Mouse (Mus musculus) lung, postnatal 0 days (tissue): ENCODE results near the gene Magi1. TPM values are rescaled to one million over a fixed set of nuclear protein-coding genes. Genes with fewer than 3 reads are reported as not detected.
A peak's percentile ranks its signal among the peaks of the same experiment; 100 is the strongest.

Experiments used
- ATAC-seq: fragments of 200-750 bp; cut with Nextera tagmentation; 2 replicates; pipeline ENCODE4 v1.8.0; 2017; ENCODE audit warnings: moderate library complexity
- DNase-seq: peaks from one replicate; pipeline ENCODE4 v3.0.0-alpha.2; 2016; ENCODE audit warnings: low spot score
- H3K27ac ChIP-seq: fragments of 300-500 bp; sonication (generic); 2 replicates; pipeline ENCODE4 v1.5.1; 2014; ENCODE audit warnings: antibody characterized with exemption, mild to moderate bottlenecking, low read length, mixed read lengths
- H3K27me3 ChIP-seq: fragments of 300-500 bp; sonication (generic); replicated peaks from 2 replicates; pipeline ENCODE4 v1.6.1; 2014; ENCODE audit warnings: low read length, mixed read lengths; ENCODE audit not compliant: insufficient read depth
- H3K36me3 ChIP-seq: fragments of 300-500 bp; sonication (generic); 2 replicates; pipeline ENCODE4 v1.6.1; 2014; ENCODE audit warnings: low read length, mixed read lengths; ENCODE audit not compliant: insufficient read depth
- H3K4me1 ChIP-seq: fragments of 300-500 bp; sonication (generic); 2 replicates; pipeline ENCODE4 v1.6.1; 2014; ENCODE audit warnings: antibody characterized with exemption, low read depth, low read length, mixed read lengths; ENCODE audit not compliant: insufficient read depth
- H3K4me2 ChIP-seq: fragments of 300-500 bp; sonication (generic); replicated peaks from 2 replicates; pipeline ENCODE4 v1.6.1; 2014; ENCODE audit warnings: low read depth, mild to moderate bottlenecking, low read length, moderate library complexity, mixed read lengths
- H3K4me3 ChIP-seq: fragments of 300-500 bp; sonication (generic); 2 replicates; pipeline ENCODE4 v1.5.1; 2014; ENCODE audit warnings: low read depth, low read length
- H3K9ac ChIP-seq: fragments of 300-500 bp; sonication (generic); replicated peaks from 2 replicates; pipeline ENCODE4 v1.6.1; 2014; ENCODE audit warnings: low read depth, mild to moderate bottlenecking
- H3K9me3 ChIP-seq: fragments of 300-500 bp; sonication (generic); 2 replicates; pipeline ENCODE4 v1.6.1; 2016; ENCODE audit warnings: low read length, mixed read lengths
- CTCF ChIP-seq: IDR thresholded peaks from 2 replicates; pipeline ENCODE4 v1.5.1; 2016; ENCODE audit warnings: antibody characterized with exemption, mild to moderate bottlenecking
- EP300 ChIP-seq: IDR thresholded peaks from 2 replicates; pipeline ENCODE4 v1.6.1; 2016; ENCODE audit warnings: antibody characterized with exemption, mild to moderate bottlenecking, control low read depth
- WGBS: fragments of 180-500 bp; shearing (Covaris S2); extraction: QIAGEN DNeasy Blood & Tissue Kit; methylation state at CpG from one replicate; pipeline ENCODE4 v1.1.7; 2014; 5-methylcytosine and 5-hydroxymethylcytosine counted together
- polyA plus RNA-seq: library from polyadenylated mRNA; unstranded; fragments of >200 nt; fragmentation: Nextera tagmentation; extraction: Ambion mirVana; gene quantifications from 2 replicates; pipeline ENCODE4 v1.2.1, GENCODE M21; 2015

Gene Magi1
- polyA plus RNA-seq, 1 experiment from 2014 or later, result 10.7 TPM

GRCm38 (mm10) chr6:94064832-94065231 lies 218.9 kb downstream of the Magi1 start:
- Histone ChIP-seq H3K36me3 (no peaks in the 10 kb centered on the region), H3K27me3 (no peaks in the 10 kb centered on the region), H3K9ac (no peak overlapping the region), H3K4me2 (no peak overlapping the region), H3K4me1 (no peaks in the 10 kb centered on the region; the same call in 1 of the 2 replicates), H3K4me3 (no peak overlapping the region), H3K9me3 (no peaks in the 10 kb centered on the region), H3K27ac (no peak overlapping the region)
- no peak for DNase-seq
- 37% methylated on average over 4 of the region's 4 CpGs for WGBS
- ATAC-seq, result no peak
- TF ChIP-seq EP300 (no peak), CTCF (no peak)

DNA sequence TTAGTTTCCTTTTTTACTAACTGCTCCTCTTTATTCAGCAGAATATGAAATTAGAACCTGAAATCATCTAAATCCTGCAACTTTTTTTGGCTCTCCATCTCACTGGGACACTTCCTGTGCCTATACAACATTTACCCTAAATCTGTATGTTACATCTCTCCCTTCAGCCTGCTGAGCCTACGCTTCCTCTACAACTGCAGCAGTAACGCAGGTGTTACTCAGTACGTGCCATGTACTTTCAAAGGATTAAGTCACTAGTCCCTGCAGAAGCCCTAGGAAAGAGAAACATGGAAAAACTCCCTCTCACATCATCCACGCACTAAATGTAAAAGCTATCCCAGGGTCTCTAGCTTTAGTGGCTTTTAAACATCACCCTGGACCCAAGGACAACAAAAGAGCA lies 220.2 kb downstream of the Magi1 start:
- ATAC-seq, result no peak
- Histone ChIP-seq H3K27me3 (no peaks in the 10 kb centered on the region), H3K27ac (no peak overlapping the region), H3K36me3 (no peaks in the 10 kb centered on the region), H3K9me3 (no peaks in the 10 kb centered on the region), H3K4me3 (no peak overlapping the region), H3K9ac (no peak overlapping the region), H3K4me1 (no peaks in the 10 kb centered on the region), H3K4me2 (no peak overlapping the region)
- TF ChIP-seq EP300 (no peak), CTCF (no peak)
- WGBS, result 76% methylated on average over 4 of the region's 4 CpGs
- no peak for DNase-seq

- no peaks in the 10 kb centered on the region for H3K4me1 ChIP-seq
- 65% methylated on average over 8 of the region's 8 CpGs for WGBS
- no peak overlapping the region for H3K27ac ChIP-seq
- TF ChIP-seq EP300 (no peak), CTCF (no peak)
- DNase-seq (no peak), ATAC-seq (no peak)
- no peak overlapping the region for H3K4me2 ChIP-seq
- H3K9me3 ChIP-seq, result no peaks in the 10 kb centered on the region
- H3K9ac ChIP-seq, result no peak overlapping the region
- no peaks in the 10 kb centered on the region for H3K27me3 ChIP-seq
- H3K4me3 ChIP-seq, result no peak overlapping the region
- no peaks in the 10 kb centered on the region for H3K36me3 ChIP-seq
Measured at GRCm38 (mm10) chr6:94061424-94061980, 222.2 kb downstream of the Magi1 start.

DNA sequence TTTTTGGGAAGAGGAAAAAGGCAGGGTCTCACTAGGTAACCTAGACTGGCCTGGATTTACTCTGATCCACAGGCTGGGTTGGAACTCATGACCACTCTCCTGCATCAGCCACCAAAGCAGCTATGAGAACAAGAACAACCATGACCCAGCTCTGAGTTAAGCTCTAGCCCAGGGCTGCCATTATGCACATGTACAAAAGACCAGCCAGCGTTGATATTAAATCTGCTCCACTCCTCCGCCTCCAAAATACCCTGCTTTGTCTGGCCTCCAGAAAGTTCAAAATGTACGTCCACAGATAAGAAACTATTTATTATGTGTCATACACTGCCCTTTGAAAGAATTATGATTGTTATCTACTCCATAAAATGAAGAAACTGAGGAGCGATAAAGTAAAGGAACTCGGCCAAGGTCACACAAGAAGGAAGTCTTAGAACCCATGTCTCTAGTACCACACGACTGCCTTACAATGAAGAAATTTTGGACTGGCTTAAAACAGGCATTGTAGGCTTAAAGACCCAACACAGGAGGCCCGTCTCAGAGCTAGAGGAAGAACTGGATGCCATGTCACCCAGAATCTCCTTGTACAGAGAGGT lies 223.0 kb downstream of the Magi1 start:
- Histone ChIP-seq H3K27me3 (no peaks in the 10 kb centered on the region), H3K4me2 (no peak overlapping the region), H3K4me3 (no peak overlapping the region), H3K9ac (no peak overlapping the region), H3K27ac (no peak overlapping the region), H3K4me1 (no peaks in the 10 kb centered on the region), H3K36me3 (no peaks in the 10 kb centered on the region), H3K9me3 (no peaks in the 10 kb centered on the region)
- ATAC-seq, result no peak
- TF ChIP-seq CTCF, result no peak
- TF ChIP-seq EP300, result no peak
- 73% methylated on average over 7 of the region's 7 CpGs for WGBS
- DNase-seq, result no peak

GRCm38 (mm10) chr6:94059090-94059489 lies 224.6 kb downstream of the Magi1 start:
- no peaks in the 10 kb centered on the region for H3K4me1 ChIP-seq
- no peak overlapping the region for H3K4me3 ChIP-seq
- H3K9ac ChIP-seq, result no peak overlapping the region
- H3K27ac ChIP-seq, result no peak overlapping the region
- ATAC-seq (no peak), DNase-seq (no peak)
- no peaks in the 10 kb centered on the region for H3K27me3 ChIP-seq
- H3K36me3 ChIP-seq, result no peaks in the 10 kb centered on the region
- no peak for TF ChIP-seq CTCF
- TF ChIP-seq EP300, result no peak
- WGBS, result 83% methylated on average over 2 of the region's 2 CpGs
- no peaks in the 10 kb centered on the region for H3K9me3 ChIP-seq
- no peak overlapping the region for H3K4me2 ChIP-seq

DNA sequence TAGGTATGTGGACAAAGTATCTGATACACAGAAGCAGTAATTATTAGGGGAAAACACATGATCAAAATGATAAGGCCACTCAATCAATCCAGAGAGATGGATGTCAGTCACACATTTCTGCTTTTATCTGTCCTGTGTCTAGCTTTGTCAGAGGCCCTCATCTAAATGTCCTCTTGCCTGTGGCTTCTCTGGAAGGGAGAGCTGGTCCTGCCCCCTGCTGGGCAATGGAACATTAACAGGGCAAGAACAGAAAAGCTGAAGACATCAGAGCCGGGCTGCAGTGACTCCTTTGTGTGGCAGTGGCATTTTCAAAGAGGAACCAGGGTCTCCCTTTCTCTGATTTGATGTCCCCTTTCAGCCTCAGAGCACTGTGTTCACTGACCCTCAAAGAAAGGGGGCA lies 229.8 kb downstream of the Magi1 start:
- 24% methylated on average over 1 of the region's 1 CpGs for WGBS
- Histone ChIP-seq H3K9me3 (no peaks in the 10 kb centered on the region), H3K4me3 (no peak overlapping the region), H3K27me3 (no peaks in the 10 kb centered on the region), H3K36me3 (no peaks in the 10 kb centered on the region), H3K9ac (no peak overlapping the region), H3K27ac (no peak overlapping the region), H3K4me1 (no peaks in the 10 kb centered on the region), H3K4me2 (no peak overlapping the region)
- ATAC-seq, result no peak
- peak; percentile 24 for DNase-seq
- peak; percentile 72 for TF ChIP-seq CTCF
- TF ChIP-seq EP300, result no peak

DNA sequence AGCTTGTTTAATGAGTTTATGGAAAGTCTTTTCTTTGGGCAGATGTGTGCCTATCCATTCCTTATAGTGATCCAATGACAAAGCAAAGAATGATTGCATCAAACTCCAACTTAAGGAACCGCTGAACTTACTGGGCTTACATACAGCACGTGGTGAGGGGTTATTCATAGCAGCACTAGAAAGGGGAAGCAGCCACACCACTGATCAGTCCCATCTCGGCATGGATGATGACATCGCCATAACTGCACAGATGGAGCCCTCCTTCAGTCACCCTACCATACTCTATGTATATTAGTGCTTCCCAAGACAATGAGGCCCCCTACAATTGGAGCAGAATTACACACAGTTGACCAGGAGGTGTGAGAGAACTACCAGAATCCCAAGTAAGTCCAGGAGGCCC lies 238.5 kb downstream of the Magi1 start:
- no peak for DNase-seq
- Histone ChIP-seq H3K9ac (no peak overlapping the region), H3K27ac (no peak overlapping the region), H3K9me3 (no peaks in the 10 kb centered on the region), H3K4me2 (no peak overlapping the region), H3K27me3 (no peaks in the 10 kb centered on the region), H3K4me3 (no peak overlapping the region), H3K4me1 (no peaks in the 10 kb centered on the region), H3K36me3 (no peaks in the 10 kb centered on the region)
- ATAC-seq, result no peak
- TF ChIP-seq EP300 (no peak), CTCF (no peak)
- WGBS, result 79% methylated on average over 4 of the region's 4 CpGs
